Mouse (Mus musculus): ENCODE measurements around the gene Gm8947.

GRCm38 (mm10) chr1:151235574-151235973 lies 43.4 kb downstream of the Gm8947 start:
- TF ChIP-seq CTCF (IDR thresholded peaks at IDR 0.05; ENCODE audit: borderline replicate concordance, insufficient read depth, low read length) (no peak), POLR2A (IDR thresholded peaks at IDR 0.05; ENCODE audit: low read depth, low read length) (no peak)
